Mouse (Mus musculus) heart, embryonic 14.5 days (tissue): ENCODE data around the gene Olfr609. TPM values are rescaled to one million over a fixed set of nuclear protein-coding genes. Genes with fewer than 3 reads are reported as not detected.

Experiments
- ATAC-seq: fragments of 200-750 bp; cut with Nextera tagmentation; 2 replicates; pipeline ENCODE4 v1.8.0; 2017; ENCODE audit warnings: low read depth, moderate TSS enrichment; ENCODE audit not compliant: insufficient number of reproducible peaks, insufficient read depth, low FRiP score
- H3K27ac ChIP-seq, 2 experiments: fragments of 200-500 bp in 1 of 2; fragments of 300-500 bp in 1 of 2; sonication (generic) in 1 of 2; replicated peaks in 1 of 2; 2 replicates each; pipeline ENCODE4 v1.5.1; 2012 to 2014; ENCODE audit warnings: low read depth in 2 of 2, low read length in 2 of 2, control low read depth in 1 of 2, mild to moderate bottlenecking in 1 of 2, mixed read lengths in 1 of 2; ENCODE audit not compliant: control insufficient read depth in 1 of 2, insufficient read depth in 1 of 2
- H3K27me3 ChIP-seq: fragments of 300-500 bp; sonication (generic); 2 replicates; pipeline ENCODE4 v1.6.1; 2014; ENCODE audit warnings: mild to moderate bottlenecking, low read length, control low read depth; ENCODE audit not compliant: control insufficient read depth, insufficient read depth
- H3K36me3 ChIP-seq: fragments of 300-500 bp; sonication (generic); 2 replicates; pipeline ENCODE4 v1.6.1; 2014; ENCODE audit warnings: mild to moderate bottlenecking, control low read depth, low read length, mixed read lengths; ENCODE audit not compliant: control insufficient read depth, insufficient read depth
- H3K4me1 ChIP-seq, 2 experiments: fragments of 200-500 bp in 1 of 2; fragments of 300-500 bp in 1 of 2; sonication (generic) in 1 of 2; 2 replicates each; pipeline ENCODE4 v1.6.1; 2012 to 2014; ENCODE audit warnings: low read length in 2 of 2, control low read depth in 1 of 2, mixed read lengths in 1 of 2; ENCODE audit not compliant: control insufficient read depth in 2 of 2, insufficient read depth in 2 of 2
- H3K4me2 ChIP-seq: fragments of 300-500 bp; sonication (generic); 2 replicates; pipeline ENCODE4 v1.6.1; 2014; ENCODE audit warnings: mild to moderate bottlenecking, low read length
- H3K4me3 ChIP-seq, 2 experiments: fragments of 200-500 bp in 1 of 2; fragments of 300-500 bp in 1 of 2; sonication (generic) in 1 of 2; 2 replicates each; pipeline ENCODE4 v1.5.1; 2012 to 2014; ENCODE audit warnings: low read length in 2 of 2, mild to moderate bottlenecking in 2 of 2, control low read depth in 1 of 2, low read depth in 1 of 2, moderate library complexity in 1 of 2; ENCODE audit not compliant: control insufficient read depth in 1 of 2, insufficient read depth in 1 of 2
- H3K9ac ChIP-seq: fragments of 300-500 bp; sonication (generic); 2 replicates; pipeline ENCODE4 v1.6.1; 2014; ENCODE audit warnings: mild to moderate bottlenecking, low read length
- H3K9me3 ChIP-seq: fragments of 300-500 bp; sonication (generic); 2 replicates; pipeline ENCODE4 v1.6.1; 2016; ENCODE audit warnings: low read length, control low read depth; ENCODE audit not compliant: control insufficient read depth
- WGBS: fragments of 180-500 bp; shearing (Covaris S2); extraction: QIAGEN DNeasy Blood & Tissue Kit; methylation state at CpG from one replicate; pipeline ENCODE4 v1.1.7; 2014; 5-methylcytosine and 5-hydroxymethylcytosine counted together
- polyA plus RNA-seq: library from polyadenylated mRNA; unstranded; fragments of >200 nt; fragmentation: Nextera tagmentation; extraction: Ambion mirVana; gene quantifications from 2 replicates; pipeline ENCODE4 v1.2.1, GENCODE M21; 2014

Olfr609 gene
- polyA plus RNA-seq, 1 experiment from 2014 or later, result not detected

- H3K9me3 ChIP-seq, result no peaks in the 10 kb centered on the region
- 81% methylated on average over 1 of the region's 1 CpGs for WGBS
- H3K4me3 ChIP-seq, result no peak within 1 kb of the TSS
- H3K4me1 ChIP-seq, result no peaks in the 10 kb centered on the region
- no peak within 1 kb of the TSS for H3K9ac ChIP-seq
- H3K27me3 ChIP-seq, result no peaks in the 10 kb centered on the region
- no peak for ATAC-seq
- H3K27ac ChIP-seq, result no peak within 1 kb of the TSS
- H3K36me3 ChIP-seq, result no peaks in the 10 kb centered on the region
- H3K4me2 ChIP-seq, result no peak within 1 kb of the TSS
Measured at GRCm38 (mm10) chr7:103445339-103445738, 52.5 kb downstream of the Olfr609 start, which contains the start of gene Olfr605. Gene Olfr605, minus strand, starts transcription at chr7:103445439.

Other genes starting within 250 kb of the Olfr609 start
- not detected in 2 replicates for gene Usp17ld, start 245.6 kb downstream of the Olfr609 start, polyA plus RNA-seq
- not detected in 2 replicates for gene Olfr596, start 192.4 kb downstream of the Olfr609 start, polyA plus RNA-seq
- not detected in 2 replicates for gene Olfr597, start 181.7 kb downstream of the Olfr609 start, polyA plus RNA-seq
- not detected in 2 replicates for gene Olfr598, start 174.5 kb downstream of the Olfr609 start, polyA plus RNA-seq
- not detected in 2 replicates for gene Olfr599, start 162.1 kb downstream of the Olfr609 start, polyA plus RNA-seq
- not detected in 2 replicates for gene Olfr600, start 148.4 kb downstream of the Olfr609 start, polyA plus RNA-seq
- gene Olfr601, start 135.4 kb downstream of the Olfr609 start, polyA plus RNA-seq, result not detected in 2 replicates
- gene Olfr603, start 111.9 kb downstream of the Olfr609 start, polyA plus RNA-seq, result not detected in 2 replicates
- gene Usp17lc, start 83.0 kb downstream of the Olfr609 start, polyA plus RNA-seq, result not detected in 2 replicates
- not detected in 2 replicates for gene Olfr605, start 52.6 kb downstream of the Olfr609 start, polyA plus RNA-seq
- not detected in 2 replicates for gene Olfr606, start 49.0 kb downstream of the Olfr609 start, polyA plus RNA-seq
- 0.30 and 0.38 TPM in 2 replicates for gene Olfr607, start 33.9 kb downstream of the Olfr609 start, polyA plus RNA-seq
- 0.40 and 0.62 TPM in 2 replicates for gene Olfr608, start 28.2 kb downstream of the Olfr609 start, polyA plus RNA-seq
- gene Olfr610, start 14.1 kb upstream of the Olfr609 start, polyA plus RNA-seq, result not detected in 2 replicates
- not detected in 2 replicates for gene Olfr611, start 22.8 kb upstream of the Olfr609 start, polyA plus RNA-seq
- not detected in 2 replicates for gene Olfr612, start 44.7 kb upstream of the Olfr609 start, polyA plus RNA-seq
- not detected in 2 replicates for gene Olfr613, start 50.0 kb upstream of the Olfr609 start, polyA plus RNA-seq
- gene Olfr615, start 58.0 kb upstream of the Olfr609 start, polyA plus RNA-seq, result not detected in 2 replicates
- gene Olfr616, start 71.1 kb upstream of the Olfr609 start, polyA plus RNA-seq, result not detected in 2 replicates
- not detected in 2 replicates for gene Olfr617, start 75.0 kb upstream of the Olfr609 start, polyA plus RNA-seq
- not detected in 2 replicates for gene Olfr618, start 92.0 kb upstream of the Olfr609 start, polyA plus RNA-seq
- gene Olfr619, start 102.5 kb upstream of the Olfr609 start, polyA plus RNA-seq, result not detected in 2 replicates
- gene Olfr620, start 114.5 kb upstream of the Olfr609 start, polyA plus RNA-seq, result not detected in 2 replicates
- not detected in 2 replicates for gene Olfr622, start 144.6 kb upstream of the Olfr609 start, polyA plus RNA-seq
- not detected in 2 replicates for gene Olfr623, start 165.6 kb upstream of the Olfr609 start, polyA plus RNA-seq
- gene Olfr624, start 173.1 kb upstream of the Olfr609 start, polyA plus RNA-seq, result 0.04 and 0.08 TPM in 2 replicates
- not detected in 2 replicates for gene Olfr625-ps1, start 184.7 kb upstream of the Olfr609 start, polyA plus RNA-seq
- not detected in 2 replicates for gene Olfr243, start 216.6 kb upstream of the Olfr609 start, polyA plus RNA-seq
- not detected in 2 replicates for gene Olfr628, start 232.3 kb upstream of the Olfr609 start, polyA plus RNA-seq
- not detected in 2 replicates for gene Olfr629, start 246.9 kb upstream of the Olfr609 start, polyA plus RNA-seq